Mouse (Mus musculus) bone marrow, adult 2 months (tissue): Measurements from ENCODE around the gene Akap12.

Source experiments
- CTCF ChIP-seq: fragments of 200-500 bp; IDR thresholded peaks from 2 replicates; pipeline ENCODE4 v1.5.1; 2011; ENCODE audit warnings: low read length, control low read depth; ENCODE audit not compliant: control insufficient read depth, insufficient read depth
- POLR2A ChIP-seq: fragments of 200-500 bp; IDR thresholded peaks from 2 replicates; pipeline ENCODE4 v1.6.1; 2011; ENCODE audit warnings: low read depth, mild to moderate bottlenecking, control low read depth, low read length, borderline replicate concordance; ENCODE audit not compliant: control insufficient read depth

GRCm38 (mm10) chr10:4372011-4372410 is 105.8 kb downstream of the Akap12 start:
- TF ChIP-seq CTCF (peak; percentile 18; the same call in 1 of the 2 replicates), POLR2A (no peak)
